Mouse (Mus musculus) T-cell, adult 2 months (primary cell): ENCODE measurements around the gene Tle4.

Experiments used
- DNase-seq: peaks from one replicate; pipeline ENCODE4 v3.0.0; 2022; ENCODE audit warnings: low spot score

Gene Tle4

DNA sequence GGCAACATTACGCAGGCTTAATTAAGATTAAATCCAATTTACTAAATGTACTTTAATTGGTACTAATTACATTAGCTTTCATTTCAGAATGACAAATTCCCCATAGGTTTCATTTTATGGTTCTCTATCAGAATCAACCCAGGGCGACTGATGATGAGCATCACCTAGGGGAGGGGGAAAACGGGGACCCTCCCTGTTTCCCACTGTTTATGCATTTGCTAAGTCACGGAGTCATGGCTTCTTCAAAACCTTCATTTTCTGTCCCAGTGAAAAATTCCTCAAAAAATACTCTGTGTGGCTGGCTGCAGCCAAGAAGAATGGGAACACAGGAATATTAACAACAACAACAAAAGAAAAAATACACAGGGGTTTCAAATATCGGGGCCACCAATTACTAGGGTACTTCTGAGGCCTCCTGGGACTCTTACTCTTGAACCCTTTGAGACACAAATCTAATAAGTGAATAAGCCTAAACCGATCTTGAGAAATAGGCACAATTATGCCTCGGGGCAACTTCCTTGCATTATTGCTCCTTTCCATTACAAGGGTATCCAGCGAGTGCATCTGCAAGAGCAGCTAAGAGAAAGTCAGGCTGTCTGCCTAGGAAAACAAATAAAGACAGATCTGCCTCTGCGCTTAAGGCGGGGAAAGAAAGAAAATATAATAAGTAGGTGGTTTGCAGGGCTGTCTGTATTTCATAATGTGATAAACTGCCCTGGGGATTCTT is 5.9 kb downstream of the Tle4 start:
- DNase-seq = no peak

DNA sequence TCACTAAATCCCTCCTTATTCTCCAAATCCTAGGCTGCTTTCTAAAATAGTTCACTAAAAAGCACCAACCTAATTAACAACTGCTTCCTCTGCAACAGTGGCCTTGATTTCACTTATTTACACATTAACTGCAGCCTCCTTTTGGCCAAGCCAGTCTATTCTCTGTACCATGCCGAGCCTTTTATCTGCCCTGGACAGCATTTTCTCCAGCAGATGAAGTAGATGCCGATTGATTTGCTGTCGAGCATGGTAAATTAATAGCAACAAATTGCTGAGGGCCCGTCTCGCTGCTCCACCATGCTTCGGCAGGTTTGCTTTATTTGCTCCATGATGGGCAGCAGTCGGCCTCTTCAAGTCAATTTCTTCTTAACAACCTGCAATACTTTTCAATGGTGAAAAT is 7.7 kb downstream of the Tle4 start:
- no peak for DNase-seq

- DNase-seq = peak; percentile 78
These were observed 9.4 kb downstream of the Tle4 start for GRCm38 (mm10) chr19:14588221-14589123.

DNA sequence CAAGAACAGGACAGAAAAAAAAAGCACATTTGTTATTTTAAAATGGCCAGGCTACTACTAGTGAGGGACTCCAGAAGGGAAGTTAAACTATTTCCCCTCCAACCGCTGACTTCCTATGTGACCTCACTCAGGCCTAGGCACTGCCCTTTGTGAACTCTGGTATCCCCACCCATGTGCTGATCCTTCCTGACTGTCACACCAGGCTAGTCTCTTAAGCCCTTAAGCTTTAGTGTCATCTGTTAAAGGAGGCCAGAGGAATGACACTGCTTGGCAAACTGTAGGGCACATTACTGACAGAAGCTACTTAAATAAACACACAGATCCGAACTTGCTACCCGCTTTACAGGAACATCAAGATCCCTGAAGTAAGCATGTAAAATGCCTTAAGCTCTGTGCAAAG is 11.7 kb downstream of the Tle4 start:
- no peak for DNase-seq

GRCm38 (mm10) chr19:14585731-14586130 is 12.1 kb downstream of the Tle4 start:
- DNase-seq = no peak

- no peak for DNase-seq
These were observed 12.6 kb downstream of the Tle4 start for GRCm38 (mm10) chr19:14585235-14585634.

DNA sequence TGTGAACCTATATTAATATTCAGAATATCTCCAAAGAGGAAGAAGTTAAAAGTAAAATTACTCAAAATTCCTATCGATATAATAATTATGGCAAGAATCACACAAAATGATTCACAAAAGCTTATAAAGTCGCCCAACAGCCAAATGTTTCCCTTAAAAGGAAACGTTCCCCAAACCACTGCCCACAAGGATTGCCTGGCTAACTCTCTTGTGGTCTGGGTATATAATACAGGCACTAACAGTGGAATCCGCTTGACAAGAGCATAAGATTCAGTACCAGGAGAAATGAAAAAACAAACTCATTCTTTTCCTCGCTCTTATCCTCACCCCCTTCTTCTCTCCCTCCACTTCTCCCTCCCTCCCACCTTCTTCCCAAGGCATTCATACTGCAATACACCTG is 19.2 kb downstream of the Tle4 start:
- DNase-seq = no peak

- DNase-seq = no peak
These were observed 19.8 kb downstream of the Tle4 start for GRCm38 (mm10) chr19:14578016-14578415.

GRCm38 (mm10) chr19:14576311-14576710 is 21.5 kb downstream of the Tle4 start:
- DNase-seq = no peak

- DNase-seq = no peak
These were observed 29.0 kb downstream of the Tle4 start for GRCm38 (mm10) chr19:14568879-14569278.

- DNase-seq = no peak
These were observed 30.8 kb downstream of the Tle4 start for GRCm38 (mm10) chr19:14567081-14567480.

DNA sequence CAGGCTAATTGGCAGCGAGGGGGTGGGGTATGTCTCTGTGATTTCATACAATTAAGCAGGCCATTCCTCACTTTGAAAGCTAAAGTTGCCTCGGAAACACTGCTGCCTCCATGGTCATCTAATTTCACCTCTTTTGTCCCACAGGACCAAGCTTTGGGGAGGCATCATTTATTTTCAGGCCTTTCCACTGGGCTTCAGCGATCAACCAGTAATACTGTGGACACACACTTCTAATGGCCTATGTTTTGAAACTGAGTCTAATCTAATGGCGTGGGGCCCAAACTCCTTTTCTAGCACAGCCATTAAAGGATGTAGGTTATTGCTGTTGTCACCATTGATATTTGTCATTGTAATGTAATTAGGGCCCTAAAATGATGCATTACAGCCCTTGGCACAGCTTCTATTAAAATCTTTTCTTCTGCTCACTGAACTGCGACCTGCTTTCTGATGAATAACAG is 31.3 kb downstream of the Tle4 start:
- no peak for DNase-seq

GRCm38 (mm10) chr19:14565424-14566069 is 32.3 kb downstream of the Tle4 start:
- DNase-seq = no peak

- peak; percentile 27 for DNase-seq
These were observed 34.4 kb downstream of the Tle4 start for GRCm38 (mm10) chr19:14563273-14563959.

DNA sequence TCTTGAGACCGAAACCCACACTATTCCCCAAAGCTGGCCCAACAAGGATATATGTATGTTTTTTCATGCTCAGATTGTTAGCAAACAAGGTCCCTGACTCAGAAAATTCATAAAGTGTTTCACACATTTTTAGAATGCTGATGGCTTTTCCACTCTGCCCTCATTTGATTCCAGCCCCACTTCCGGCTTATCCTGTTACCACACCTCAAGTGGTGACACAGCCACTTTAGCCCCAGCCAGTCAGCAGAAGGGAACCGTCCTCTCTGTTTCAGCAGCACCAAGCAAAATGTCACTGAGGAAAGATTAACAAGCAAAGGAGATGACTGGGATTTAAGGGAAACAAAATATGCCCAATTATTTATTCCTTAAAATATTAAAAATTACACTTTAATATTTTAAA is 50.0 kb downstream of the Tle4 start:
- DNase-seq = no peak

DNA sequence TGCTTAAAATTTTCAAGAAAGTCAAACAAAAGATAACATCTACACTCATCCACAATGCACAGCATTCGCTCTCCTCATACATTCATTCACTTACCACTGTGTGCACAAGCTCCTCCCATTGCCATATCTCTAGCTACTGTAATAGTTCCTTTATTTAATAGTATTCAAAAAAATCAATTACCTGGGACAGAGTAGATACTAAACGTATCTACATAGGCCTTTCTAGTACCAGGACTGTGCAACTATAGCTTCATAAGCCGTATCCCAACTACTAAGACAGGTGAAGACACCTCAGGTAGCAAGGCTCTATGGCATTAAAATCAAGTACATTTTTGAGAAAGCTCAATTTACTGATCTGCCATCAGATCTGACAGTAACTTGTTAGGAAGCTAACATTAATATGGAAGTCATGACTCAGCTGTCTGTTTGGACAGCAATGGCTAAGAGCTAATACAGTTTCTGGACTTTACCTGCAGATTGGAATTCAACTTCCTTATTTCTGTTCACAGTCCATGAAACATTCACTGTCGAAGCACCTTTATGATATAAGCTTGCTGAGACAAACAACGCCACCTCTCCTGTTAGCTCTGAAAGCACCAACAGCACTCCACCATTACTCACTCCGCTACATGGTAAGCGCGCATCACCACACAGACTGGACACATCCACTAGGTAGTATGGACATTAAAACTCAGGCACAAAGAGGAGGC is 50.6 kb downstream of the Tle4 start:
- DNase-seq = no peak

DNA sequence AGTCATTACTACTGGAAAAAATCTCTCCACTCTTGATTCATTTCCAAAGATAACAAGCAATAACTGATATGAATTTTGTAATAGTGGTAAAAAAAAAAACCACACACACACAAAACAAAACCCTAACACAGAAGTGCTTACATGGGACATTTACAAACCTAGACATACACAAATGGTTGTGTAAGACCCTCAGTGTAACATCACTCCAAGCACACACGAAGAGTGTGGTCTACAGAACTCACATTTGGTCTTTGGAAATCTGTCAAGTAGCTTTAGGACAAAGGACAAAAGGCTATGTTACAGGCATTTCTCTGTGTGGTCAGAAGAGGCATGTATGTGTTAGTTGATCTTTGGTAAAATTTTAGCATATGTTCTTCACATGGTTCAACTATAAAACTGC is 52.4 kb downstream of the Tle4 start:
- DNase-seq = no peak

GRCm38 (mm10) chr19:14543305-14543704 is 54.5 kb downstream of the Tle4 start:
- no peak for DNase-seq

- DNase-seq = no peak
These were observed 57.2 kb downstream of the Tle4 start for GRCm38 (mm10) chr19:14540678-14541077.

DNA sequence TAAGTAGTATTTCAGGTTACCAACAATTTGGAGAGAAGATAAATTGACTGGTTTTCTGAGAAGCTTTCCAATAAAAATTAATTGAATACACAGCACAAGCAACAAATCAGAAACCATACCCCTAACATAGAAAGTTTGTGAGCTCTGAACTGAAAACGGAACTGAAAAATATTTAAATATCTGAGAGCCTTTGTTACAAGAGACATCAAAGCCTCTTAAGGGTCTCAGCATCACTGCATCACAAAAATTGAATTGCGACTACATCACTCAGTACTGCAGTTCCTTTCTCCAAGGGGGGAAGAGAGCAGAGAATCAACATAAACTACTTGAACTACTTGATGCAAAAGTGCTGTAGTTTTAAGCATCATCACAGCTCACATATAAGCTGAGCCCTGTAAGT is 61.2 kb downstream of the Tle4 start:
- DNase-seq = no peak

DNA sequence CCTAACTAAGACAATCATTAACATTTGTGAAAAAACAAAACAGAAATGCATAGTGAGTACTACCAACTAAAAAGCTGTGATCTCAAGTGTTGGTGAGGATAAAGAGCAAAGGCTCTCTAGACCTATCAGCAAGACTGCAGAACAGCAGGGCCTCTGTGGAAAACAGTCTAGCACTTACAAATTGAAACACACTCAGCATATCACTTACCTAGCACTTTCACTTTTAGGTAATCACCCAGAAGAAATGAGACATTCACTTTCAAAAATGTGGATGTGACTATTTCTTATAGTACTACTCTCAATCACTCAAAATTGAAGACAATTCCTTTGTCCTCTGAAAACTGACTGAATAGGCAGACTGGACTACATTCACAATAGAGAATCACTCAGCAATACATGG is 63.4 kb downstream of the Tle4 start:
- no peak for DNase-seq

- DNase-seq = no peak
These were observed 65.0 kb downstream of the Tle4 start for GRCm38 (mm10) chr19:14532861-14533260.
